Mouse (Mus musculus) C3H10T1/2 (cell line): ENCODE measurements around the gene Naga. TPM values are rescaled to one million over a fixed set of nuclear protein-coding genes. Genes with fewer than 3 reads are reported as not detected.

Experiments used
- polyA plus RNA-seq, 2 experiments: library from polyadenylated mRNA; unstranded; fragments of >200 nt; fragmentation: generic; extraction: Trizol; gene quantifications; one replicate each; pipeline ENCODE4 v1.2.1; 2012; ENCODE audit warnings: missing spikeins in 2 of 2

Gene Naga
- polyA plus RNA-seq = 100 to 1,000 TPM in 1 of 2 experiments, 10 to 100 TPM in 1; 21.5 to 103 TPM

DNA sequence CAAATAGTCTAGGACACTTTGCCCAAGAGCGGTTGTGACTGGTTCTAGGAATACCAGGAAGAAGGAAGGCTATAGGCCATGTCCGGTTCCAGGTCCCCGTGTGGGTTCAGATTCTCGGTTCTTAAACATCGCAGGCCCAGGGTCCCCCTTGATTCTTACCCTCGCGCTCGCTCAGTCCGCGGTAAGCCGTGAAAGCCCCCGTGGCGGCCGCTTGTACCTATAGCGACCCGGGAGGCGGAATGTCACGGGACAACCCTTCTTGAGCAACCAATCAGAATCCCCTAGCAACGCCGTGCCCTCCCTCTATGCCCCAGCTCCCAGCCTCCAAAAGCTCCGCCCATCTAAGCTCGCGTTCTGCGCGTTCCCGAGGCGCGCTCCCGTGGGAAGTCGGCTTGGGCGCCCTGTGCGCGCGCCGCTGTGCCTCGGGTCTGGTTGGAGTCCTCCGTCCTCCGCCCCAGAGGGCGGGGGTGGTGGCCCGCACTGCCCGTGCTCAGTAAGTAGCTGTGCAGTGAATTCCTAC lies at the start of gene Naga, which contains the start of the genes Pheta2 and Smdt1:
Gene Naga (minus strand): TSS at position 333 of the 520 bp plus-strand sequence.
Gene Pheta2 (plus strand): TSS at position 350 of the 520 bp plus-strand sequence.
Gene Smdt1 (plus strand): TSS at position 367 of the 520 bp plus-strand sequence.

DNA sequence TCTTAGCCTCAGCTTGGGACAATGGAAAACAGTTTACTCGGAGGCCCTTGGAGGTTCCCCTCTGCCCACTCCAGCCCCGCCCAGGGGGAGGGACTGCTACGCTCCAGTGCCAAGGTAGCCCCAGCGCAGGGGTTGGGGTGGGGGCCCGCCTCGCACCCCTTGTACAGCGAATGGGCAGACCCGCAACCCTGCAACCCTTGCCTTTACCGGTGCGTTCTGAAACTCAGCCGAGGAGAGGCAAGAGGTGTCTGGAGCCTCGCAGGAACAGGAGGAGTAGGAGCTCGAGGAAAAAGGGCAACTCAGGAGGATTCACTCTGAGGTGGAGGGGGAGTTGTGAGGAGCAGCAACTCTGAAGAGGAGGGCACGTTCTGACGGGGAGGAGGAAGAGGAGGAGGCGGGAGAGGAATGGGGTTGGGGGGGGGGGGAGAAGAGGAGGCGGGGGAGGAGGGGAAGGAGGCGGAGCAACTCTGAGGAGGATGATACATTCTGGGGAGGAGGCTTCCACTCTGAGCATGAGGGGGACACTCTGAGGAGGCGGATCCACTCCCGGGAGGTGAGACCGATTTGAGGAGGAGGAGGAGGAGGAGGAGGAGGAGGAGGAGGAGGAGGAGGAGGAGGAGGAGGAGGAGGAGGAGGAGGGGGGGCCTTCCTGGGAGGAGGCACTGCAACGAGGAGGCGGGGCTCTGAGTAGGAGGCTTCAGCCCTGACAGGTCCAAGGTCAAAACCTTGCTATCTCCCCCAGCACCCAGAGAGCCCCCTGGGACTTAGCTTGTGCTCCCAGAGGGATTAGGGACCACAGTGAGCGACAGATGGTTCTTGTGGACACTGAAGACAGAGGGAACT lies 41.4 kb upstream of the Naga start, which contains the start of gene Cyp2d22:
Gene Cyp2d22 (minus strand): TSS at position 390 of the 843 bp plus-strand sequence.

DNA sequence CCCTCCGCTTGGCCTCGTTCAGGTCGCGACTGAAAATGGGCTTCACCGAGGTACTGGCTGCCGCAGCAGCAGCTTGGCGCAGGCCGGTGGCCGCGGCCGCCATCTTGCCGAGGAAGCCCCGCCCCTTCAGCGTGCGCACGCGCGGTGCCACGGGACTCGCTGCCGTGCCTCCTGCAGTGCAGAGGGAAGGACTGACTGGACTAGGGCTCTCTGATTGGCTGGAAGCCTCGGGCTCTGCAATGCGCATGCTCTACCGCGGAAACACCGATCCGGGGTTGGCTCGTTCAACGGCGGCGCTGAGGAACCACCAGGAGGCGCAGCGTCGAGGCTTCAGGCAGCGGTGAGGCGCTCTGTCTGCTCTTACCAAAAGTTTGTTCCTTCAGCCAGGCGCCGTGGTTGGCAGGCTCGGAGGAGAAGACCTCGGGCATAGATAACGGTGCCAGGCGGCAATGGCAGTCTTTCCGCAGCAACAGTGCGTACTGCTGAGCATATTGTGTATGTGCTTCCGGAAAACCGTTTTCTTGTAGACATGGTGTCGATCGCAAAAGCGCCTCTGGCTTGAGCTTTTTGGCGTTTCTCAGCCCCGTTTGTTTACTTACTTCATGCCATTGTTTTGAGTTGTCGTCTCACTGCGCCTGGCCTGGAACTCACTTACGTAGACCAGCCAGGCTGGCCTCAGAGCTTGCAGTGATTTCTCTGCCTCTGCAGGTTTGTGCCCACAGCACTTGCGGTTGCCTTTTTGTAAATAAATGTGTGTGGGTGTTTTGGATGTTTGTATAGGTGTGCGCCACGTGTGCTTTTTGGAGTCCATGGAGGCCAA lies 15.6 kb upstream of the Naga start, which contains the start of gene Ndufa6:
Gene Ndufa6 (minus strand): TSS at position 197 of the 820 bp plus-strand sequence.

DNA sequence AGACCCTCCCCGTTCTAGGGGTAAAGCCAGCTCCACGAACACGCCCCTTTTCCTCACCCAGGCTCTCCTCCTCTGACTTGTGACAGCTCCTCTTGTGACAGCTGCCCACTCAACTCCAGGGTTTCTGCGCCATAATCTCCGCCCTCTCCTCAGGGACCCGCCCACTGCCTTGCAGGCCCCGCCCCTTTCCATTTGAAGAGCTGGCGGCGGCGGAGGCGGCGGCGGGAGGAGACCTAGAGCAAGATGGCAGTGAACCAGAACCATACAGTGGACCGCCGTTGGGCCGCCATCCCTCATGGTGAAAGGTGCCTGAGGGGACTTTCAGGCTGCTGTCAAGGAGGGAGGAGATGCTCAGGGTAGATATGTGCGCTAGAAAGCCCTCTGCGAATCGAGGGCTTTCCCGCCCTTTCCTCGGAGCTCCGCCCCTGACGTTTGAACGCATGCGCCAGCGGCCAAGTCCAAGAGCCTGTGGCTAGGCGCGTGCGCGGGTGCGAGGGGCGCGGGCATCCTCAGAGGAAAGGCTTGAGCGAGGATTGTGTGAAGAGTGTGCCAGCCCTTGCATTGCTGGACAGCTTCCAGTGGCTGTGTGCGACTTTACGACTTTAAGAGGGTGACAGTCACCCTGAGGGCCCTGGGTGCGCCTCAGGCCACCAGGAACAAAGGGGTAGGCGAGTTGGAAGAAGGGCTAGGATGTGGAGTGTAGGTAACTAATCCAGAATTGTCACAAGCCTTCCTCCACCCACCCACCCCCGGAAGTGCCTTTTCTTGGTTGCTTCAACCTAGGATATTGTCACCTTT lies 39.8 kb downstream of the Naga start, which contains the start of gene Wbp2nl:
Gene Wbp2nl (plus strand): TSS at position 191 of the 798 bp plus-strand sequence.

Other genes starting within 250 kb of the Naga start
- gene Ccdc134, start 211.0 kb downstream of the Naga start, polyA plus RNA-seq = 10 to 100 TPM in 1 of 2 experiments, 1 to 10 TPM in 1; 6.5 to 13.8 TPM
- 100 to 1,000 TPM in 1 of 2 experiments, 10 to 100 TPM in 1; 70.2 to 128 TPM for gene Srebf2, start 191.7 kb downstream of the Naga start, polyA plus RNA-seq
- under 1 TPM in 1 of 2 experiments, not detected in 1; 0.28 TPM for gene Shisa8, start 126.1 kb downstream of the Naga start, polyA plus RNA-seq
- under 1 TPM in 1 of 2 experiments, not detected in 1; 0.61 TPM for gene Tnfrsf13c, start 114.6 kb downstream of the Naga start, polyA plus RNA-seq
- 100 to 1,000 TPM; 147 to 179 TPM for gene Cenpm, start 94.2 kb downstream of the Naga start, polyA plus RNA-seq
- gene 1500009C09Rik, start 86.5 kb downstream of the Naga start, polyA plus RNA-seq = not detected
- gene Sept3, start 64.0 kb downstream of the Naga start, polyA plus RNA-seq = under 1 TPM in 1 of 2 experiments, not detected in 1; 0.04 TPM
- gene Wbp2nl, start 40.0 kb downstream of the Naga start, polyA plus RNA-seq = not detected
- under 1 TPM; 0.01 to 0.18 TPM for gene Pheta2, start within 50 bp of the Naga start, polyA plus RNA-seq
- 100 to 1,000 TPM; 579 to 591 TPM for gene Smdt1, start within 50 bp of the Naga start, polyA plus RNA-seq
- gene Ndufa6, start 15.4 kb upstream of the Naga start, polyA plus RNA-seq = 100 to 1,000 TPM; 143 to 543 TPM
- under 1 TPM; 0.12 to 0.59 TPM for gene Cyp2d22, start 41.3 kb upstream of the Naga start, polyA plus RNA-seq
- gene Cyp2d11, start 55.1 kb upstream of the Naga start, polyA plus RNA-seq = not detected
- gene Cyp2d10, start 68.3 kb upstream of the Naga start, polyA plus RNA-seq = not detected
- not detected for gene Cyp2d9, start 94.5 kb upstream of the Naga start, polyA plus RNA-seq
- gene Cyp2d12, start 216.1 kb upstream of the Naga start, polyA plus RNA-seq = not detected